Mouse (Mus musculus) forebrain, embryonic 15.5 days (tissue): ENCODE data around the gene Myrfl. TPM values are rescaled to one million over a fixed set of nuclear protein-coding genes. Genes with fewer than 3 reads are reported as not detected.
A peak's percentile ranks its signal among the peaks of the same experiment; 100 is the strongest.

Experiments
- ATAC-seq: fragments of 200-750 bp; cut with Nextera tagmentation; replicated peaks from 2 replicates; pipeline ENCODE4 v1.8.0; 2017; ENCODE audit warnings: mild to moderate bottlenecking, moderate TSS enrichment, moderate library complexity
- H3K27ac ChIP-seq: fragments of 300-500 bp; sonication (generic); replicated peaks from 2 replicates; pipeline ENCODE4 v1.5.1; 2015; ENCODE audit warnings: mild to moderate bottlenecking, inconsistent platforms
- H3K27me3 ChIP-seq: fragments of 300-500 bp; sonication (generic); 2 replicates; pipeline ENCODE4 v1.6.1; 2015; ENCODE audit warnings: inconsistent platforms
- H3K36me3 ChIP-seq: fragments of 300-500 bp; sonication (generic); 2 replicates; pipeline ENCODE4 v1.6.1; 2015; ENCODE audit warnings: mild to moderate bottlenecking, inconsistent platforms
- H3K4me1 ChIP-seq: fragments of 300-500 bp; sonication (generic); 2 replicates; pipeline ENCODE4 v1.6.1; 2015; ENCODE audit warnings: inconsistent platforms
- H3K4me2 ChIP-seq: fragments of 300-500 bp; sonication (generic); replicated peaks from 2 replicates; pipeline ENCODE4 v1.6.1; 2015; ENCODE audit warnings: mild to moderate bottlenecking, inconsistent platforms
- H3K4me3 ChIP-seq: fragments of 300-500 bp; sonication (generic); 2 replicates; pipeline ENCODE4 v1.5.1; 2015; ENCODE audit warnings: mild to moderate bottlenecking, inconsistent platforms
- H3K9ac ChIP-seq: fragments of 300-500 bp; sonication (generic); replicated peaks from 2 replicates; pipeline ENCODE4 v1.6.1; 2015; ENCODE audit warnings: mild to moderate bottlenecking, inconsistent platforms
- H3K9me3 ChIP-seq: fragments of 300-500 bp; sonication (generic); 2 replicates; pipeline ENCODE4 v1.6.1; 2016; ENCODE audit warnings: inconsistent platforms
- WGBS: fragments of 180-500 bp; shearing (Covaris S2); methylation state at CpG from one replicate; pipeline ENCODE4 v1.1.7; 2015; ENCODE audit warnings: mixed read lengths; 5-methylcytosine and 5-hydroxymethylcytosine counted together
- polyA plus RNA-seq: library from polyadenylated mRNA; unstranded; fragments of >200 nt; fragmentation: Nextera tagmentation; extraction: Ambion mirVana; gene quantifications from 2 replicates; pipeline ENCODE4 v1.2.1, GENCODE M21; 2015

The Myrfl gene
- polyA plus RNA-seq, 1 experiment from 2014 or later = 0.05 TPM

DNA sequence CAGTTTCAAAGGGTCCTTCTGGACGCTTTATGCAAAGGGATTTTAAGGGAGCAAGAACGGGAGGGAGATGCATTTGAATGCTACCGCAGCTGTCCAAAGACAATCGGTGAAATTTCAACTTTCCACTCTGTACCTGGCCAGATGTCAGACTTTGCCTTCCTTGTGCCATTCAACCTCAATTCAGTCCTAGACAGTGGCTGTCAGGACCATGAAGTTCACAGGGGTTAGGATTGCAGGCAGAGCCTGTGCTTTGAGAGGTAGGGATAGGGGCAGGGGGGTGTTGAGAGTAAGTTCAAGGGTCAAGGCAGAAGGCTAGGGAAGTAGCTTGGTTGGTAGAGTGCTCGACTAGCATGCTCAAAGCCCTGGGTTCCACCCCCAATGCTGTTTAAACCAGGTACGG is 25.9 kb downstream of the Myrfl start:
- Histone ChIP-seq H3K27ac (no peak overlapping the region; the same call in 1 of the 2 replicates), H3K36me3 (no peaks in the 10 kb centered on the region), H3K4me1 (no peaks in the 10 kb centered on the region; the same call in 1 of the 2 replicates), H3K9ac (no peak overlapping the region), H3K9me3 (no peaks in the 10 kb centered on the region), H3K27me3 (no peaks in the 10 kb centered on the region), H3K4me2 (no peak overlapping the region), H3K4me3 (no peak overlapping the region)
- 81% methylated on average over 6 of the region's 6 CpGs for WGBS
- peak; percentile 41; the same call in 1 of the 2 replicates for ATAC-seq

DNA sequence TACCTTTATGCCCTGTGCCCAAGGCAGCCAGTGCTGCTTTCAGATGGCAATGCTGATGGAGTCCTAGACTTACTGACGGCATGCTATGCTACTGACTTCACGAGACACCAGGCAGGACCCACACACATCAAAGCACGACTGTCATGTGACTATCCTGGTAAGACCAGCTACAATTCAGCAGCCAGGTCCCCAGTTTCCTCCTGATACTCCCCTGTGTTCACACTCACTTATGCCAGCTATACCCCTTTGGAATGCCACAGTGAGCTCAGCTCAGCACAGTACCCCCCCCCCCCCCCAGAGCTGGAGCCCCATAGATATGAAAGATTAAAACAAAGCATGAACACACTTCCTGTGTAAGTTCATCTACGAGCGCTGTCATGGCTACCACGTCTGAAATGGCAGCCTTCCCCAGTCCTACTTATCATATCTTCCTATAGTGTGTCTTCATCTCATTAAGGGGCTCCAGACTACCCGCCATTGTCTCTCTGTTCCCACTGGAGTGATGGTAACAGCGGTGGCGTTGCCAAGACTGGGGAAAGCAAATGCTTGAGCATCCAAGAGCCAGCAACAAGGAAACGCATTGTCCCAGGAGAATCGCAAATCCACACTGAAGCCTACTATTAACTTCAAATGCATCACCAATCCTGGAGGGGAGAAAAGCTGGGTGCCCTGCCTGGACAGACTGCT is 43.4 kb downstream of the Myrfl start:
- no peaks in the 10 kb centered on the region for H3K4me1 ChIP-seq
- no peak overlapping the region for H3K4me3 ChIP-seq
- no peak overlapping the region for H3K4me2 ChIP-seq
- H3K9ac ChIP-seq = no peak overlapping the region
- WGBS = 81% methylated on average over 11 of the region's 11 CpGs
- ATAC-seq = no peak
- H3K36me3 ChIP-seq = no peaks in the 10 kb centered on the region
- no peaks in the 10 kb centered on the region for H3K27me3 ChIP-seq
- no peak overlapping the region for H3K27ac ChIP-seq
- no peaks in the 10 kb centered on the region for H3K9me3 ChIP-seq

DNA sequence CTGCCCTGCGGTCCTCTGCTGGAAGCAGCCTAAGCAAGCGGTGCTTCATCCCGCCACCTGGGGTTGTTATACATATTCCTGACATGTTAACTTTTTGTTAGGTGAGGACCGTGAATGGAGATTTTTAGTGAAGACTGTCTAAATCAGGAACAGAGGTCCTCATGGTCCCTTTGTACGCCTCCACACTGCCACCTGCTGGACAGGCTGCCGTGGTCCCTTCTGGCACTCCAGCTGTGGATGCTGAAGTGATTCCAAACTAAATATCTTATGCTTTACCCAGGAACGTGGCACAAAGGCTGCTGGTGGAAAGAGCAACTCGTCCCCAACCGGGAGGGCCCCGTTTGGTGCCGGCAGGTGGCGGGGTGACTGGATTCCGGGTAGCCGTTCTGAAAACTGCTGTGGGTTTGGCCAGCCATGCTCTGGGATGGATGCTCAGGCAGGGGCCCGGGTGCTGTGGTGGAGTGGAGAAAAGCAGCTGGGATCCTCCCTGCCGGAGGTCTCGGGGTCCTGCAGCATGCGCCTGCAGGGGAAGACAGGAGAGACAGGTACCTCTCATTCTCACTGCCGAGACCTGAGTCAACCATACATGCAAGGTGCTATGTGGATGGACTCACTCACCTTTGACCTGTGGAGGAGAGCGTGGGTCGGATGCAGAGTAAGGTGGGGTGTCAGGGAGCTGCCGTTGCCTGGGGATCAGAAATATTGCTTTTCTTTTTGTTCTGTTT is 47.8 kb downstream of the Myrfl start:
- Histone ChIP-seq H3K27me3 (no peaks in the 10 kb centered on the region), H3K4me3 (0 out of 2 replicates have a peak overlapping the region, but pooled peaks have one; percentile 3), H3K9ac (no peak overlapping the region), H3K4me2 (peak overlapping the region; percentile 30), H3K4me1 (no peaks in the 10 kb centered on the region), H3K9me3 (no peaks in the 10 kb centered on the region), H3K36me3 (no peaks in the 10 kb centered on the region), H3K27ac (no peak overlapping the region)
- WGBS = 20% methylated on average over 22 of the region's 22 CpGs
- ATAC-seq = peak; percentile 78

DNA sequence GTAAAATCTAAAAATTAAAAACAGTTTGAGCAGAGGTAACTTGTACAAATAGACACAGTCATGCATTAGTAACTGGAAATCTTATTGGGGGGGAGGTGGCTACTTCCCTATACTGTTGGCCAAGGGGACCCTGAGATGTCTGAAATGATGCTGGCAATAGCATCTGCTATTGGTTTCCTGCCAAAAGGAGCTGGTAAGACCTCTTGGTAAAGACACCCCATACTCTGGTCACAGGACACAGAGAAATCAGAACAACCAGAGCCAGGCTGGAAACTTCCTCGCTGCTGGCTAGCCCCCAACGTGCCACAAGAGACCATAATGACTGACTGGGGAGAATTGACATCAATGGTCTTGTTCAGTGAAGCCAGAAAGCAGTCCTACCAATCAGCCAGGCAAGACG is 55.2 kb downstream of the Myrfl start:
- WGBS = 81% methylated on average over 3 of the region's 3 CpGs
- Histone ChIP-seq H3K4me1 (no peaks in the 10 kb centered on the region), H3K27ac (no peak overlapping the region)

DNA sequence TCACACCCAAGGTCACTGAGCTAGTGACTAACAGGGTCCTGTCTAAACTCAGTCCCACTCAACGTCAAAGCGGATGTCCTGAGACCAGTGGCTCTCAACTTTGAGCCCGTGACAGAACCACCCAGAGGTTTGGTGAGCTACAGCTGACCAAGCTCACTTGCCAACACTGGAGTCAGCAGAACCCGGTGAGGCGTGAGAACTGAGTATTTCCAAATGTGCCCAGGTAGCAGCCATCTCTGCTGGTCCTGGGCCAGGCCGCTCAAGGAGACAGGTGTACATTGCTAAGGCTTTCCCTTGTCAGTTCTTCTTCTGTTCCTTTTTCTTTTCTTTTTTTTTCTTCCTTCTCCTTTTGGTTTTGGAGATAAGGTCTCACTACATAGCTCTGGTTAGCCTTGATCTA is 66.0 kb downstream of the Myrfl start:
- no peaks in the 10 kb centered on the region for H3K4me1 ChIP-seq
- H3K36me3 ChIP-seq = no peaks in the 10 kb centered on the region
- ATAC-seq = no peak
- no peaks in the 10 kb centered on the region for H3K27me3 ChIP-seq
- H3K4me3 ChIP-seq = no peak overlapping the region
- no peak overlapping the region for H3K27ac ChIP-seq
- H3K4me2 ChIP-seq = no peak overlapping the region
- 95% methylated on average over 6 of the region's 6 CpGs for WGBS
- H3K9ac ChIP-seq = no peak overlapping the region
- H3K9me3 ChIP-seq = no peaks in the 10 kb centered on the region

More for the DNA sequence above, 55.2 kb downstream of the Myrfl start:
- no peak for ATAC-seq
- no peak overlapping the region for H3K4me2 ChIP-seq
- H3K9me3 ChIP-seq = no peaks in the 10 kb centered on the region
- H3K9ac ChIP-seq = no peak overlapping the region
- H3K27me3 ChIP-seq = no peaks in the 10 kb centered on the region
- no peak overlapping the region for H3K4me3 ChIP-seq
- H3K36me3 ChIP-seq = no peaks in the 10 kb centered on the region

DNA sequence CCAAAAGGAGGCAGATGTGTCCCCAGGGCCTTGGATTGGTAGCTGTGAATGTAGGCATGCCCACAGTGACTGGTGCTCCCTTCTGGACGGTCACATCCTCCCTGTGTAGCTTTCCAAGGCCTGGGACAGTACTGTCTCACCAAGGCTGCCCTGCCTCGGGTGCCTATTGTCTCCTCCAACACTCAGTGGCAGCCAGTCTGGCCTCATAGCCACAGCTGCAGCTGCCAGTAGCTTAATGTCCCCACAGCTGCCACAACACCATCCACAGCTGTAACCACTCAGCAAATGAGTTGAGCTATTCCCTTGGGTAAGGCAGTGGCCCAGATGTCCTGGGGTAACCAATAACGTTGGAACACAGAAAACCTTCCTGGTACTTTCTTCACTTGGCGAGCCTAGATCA is 68.6 kb downstream of the Myrfl start:
- H3K27ac ChIP-seq = no peak overlapping the region
- no peak for ATAC-seq
- H3K4me2 ChIP-seq = no peak overlapping the region
- H3K9ac ChIP-seq = no peak overlapping the region
- no peak overlapping the region for H3K4me3 ChIP-seq
- H3K27me3 ChIP-seq = no peaks in the 10 kb centered on the region
- 68% methylated on average over 4 of the region's 4 CpGs for WGBS
- H3K4me1 ChIP-seq = no peaks in the 10 kb centered on the region
- H3K36me3 ChIP-seq = no peaks in the 10 kb centered on the region
- no peaks in the 10 kb centered on the region for H3K9me3 ChIP-seq

DNA sequence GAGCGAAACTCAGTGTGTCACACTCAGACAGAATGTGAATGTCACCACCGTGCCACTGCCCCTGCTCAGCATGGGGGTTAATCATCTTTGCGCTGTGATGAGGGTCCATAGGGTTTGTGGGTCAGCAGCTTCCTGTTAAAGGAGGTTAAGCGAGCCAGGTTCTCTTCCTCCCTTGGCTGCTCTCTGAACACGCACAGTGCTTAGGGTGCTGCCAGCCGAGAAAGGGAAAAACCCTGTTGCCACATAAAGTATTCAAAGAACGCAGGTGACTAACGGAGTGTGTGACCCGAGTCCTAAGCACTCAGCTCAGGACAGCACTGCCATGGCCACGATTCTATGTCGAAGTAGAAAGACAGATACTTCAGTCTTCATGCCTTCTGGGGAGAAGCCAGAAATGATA is 69.4 kb downstream of the Myrfl start:
- no peak overlapping the region for H3K9ac ChIP-seq
- no peaks in the 10 kb centered on the region for H3K36me3 ChIP-seq
- ATAC-seq = no peak
- no peaks in the 10 kb centered on the region for H3K27me3 ChIP-seq
- H3K27ac ChIP-seq = no peak overlapping the region
- H3K9me3 ChIP-seq = no peaks in the 10 kb centered on the region
- no peak overlapping the region for H3K4me3 ChIP-seq
- H3K4me2 ChIP-seq = no peak overlapping the region
- no peaks in the 10 kb centered on the region for H3K4me1 ChIP-seq
- 90% methylated on average over 11 of the region's 11 CpGs for WGBS

DNA sequence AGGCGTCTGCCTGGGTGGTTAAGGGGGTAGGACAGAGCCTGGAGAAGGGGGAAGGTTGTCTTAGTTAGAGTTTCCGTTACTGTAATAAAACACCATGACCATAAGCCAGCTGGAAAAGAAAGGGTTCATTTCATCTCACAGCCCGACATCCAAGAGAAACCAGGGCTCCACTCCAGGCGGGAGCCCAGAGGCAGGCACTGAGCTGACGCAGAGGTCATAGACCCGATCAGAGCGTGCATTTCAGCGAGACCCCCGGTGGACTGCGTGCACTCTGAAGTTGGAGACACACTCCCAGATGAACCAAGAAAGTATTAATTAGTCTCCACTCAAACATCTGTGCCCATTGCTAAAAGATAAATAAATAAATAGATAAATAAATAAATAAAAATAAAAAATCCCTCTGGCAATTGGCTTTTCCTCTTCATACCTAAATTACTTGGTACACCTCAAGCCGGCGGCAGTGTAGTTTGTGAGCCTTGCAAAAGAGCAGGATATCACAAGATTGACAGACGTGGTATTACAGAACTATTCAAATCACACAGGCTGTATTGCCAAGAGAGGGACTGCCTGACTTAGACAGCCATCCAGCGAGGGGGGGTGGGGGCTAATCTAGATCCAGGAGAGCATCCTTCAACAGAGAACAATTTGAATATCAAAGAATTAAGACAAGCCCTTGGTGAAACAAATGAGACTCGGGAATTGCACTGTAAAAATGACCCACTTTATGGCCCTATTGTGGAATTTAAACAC is 81.2 kb downstream of the Myrfl start:
- peaks cover 3% of the 10 kb centered on the region; the same call in 1 of the 2 replicates for H3K4me1 ChIP-seq
- H3K9ac ChIP-seq = no peak overlapping the region
- H3K4me2 ChIP-seq = no peak overlapping the region
- 60% methylated on average over 15 of the region's 15 CpGs for WGBS
- H3K27me3 ChIP-seq = no peaks in the 10 kb centered on the region
- H3K36me3 ChIP-seq = no peaks in the 10 kb centered on the region
- no peak for ATAC-seq
- no peak overlapping the region for H3K27ac ChIP-seq
- no peak overlapping the region for H3K4me3 ChIP-seq
- no peaks in the 10 kb centered on the region for H3K9me3 ChIP-seq

DNA sequence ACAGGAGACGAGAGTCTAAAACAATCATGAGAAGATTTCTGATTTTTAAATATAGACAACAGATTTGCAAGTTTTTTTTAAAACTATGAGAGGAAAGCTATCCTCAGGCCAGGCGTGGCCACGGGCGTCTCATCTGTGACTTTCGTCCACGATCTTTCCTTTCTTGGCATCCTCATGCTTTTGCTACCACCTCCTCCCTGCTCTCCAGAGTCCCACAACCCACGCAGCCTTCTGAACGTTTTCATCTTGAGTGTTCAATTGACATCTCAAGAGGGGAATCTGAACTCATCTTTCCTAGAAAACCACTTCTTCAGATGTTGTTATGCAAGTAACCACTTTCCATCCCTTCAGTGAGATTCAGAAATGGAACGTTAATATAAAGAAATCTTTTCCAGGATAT is 83.6 kb downstream of the Myrfl start:
- no peak for ATAC-seq
- Histone ChIP-seq H3K27ac (no peak overlapping the region), H3K4me3 (no peak overlapping the region), H3K36me3 (no peaks in the 10 kb centered on the region), H3K4me1 (peaks cover 3% of the 10 kb centered on the region; the same call in 1 of the 2 replicates), H3K9me3 (no peaks in the 10 kb centered on the region), H3K4me2 (no peak overlapping the region), H3K9ac (no peak overlapping the region), H3K27me3 (no peaks in the 10 kb centered on the region)
- WGBS = 90% methylated on average over 9 of the region's 9 CpGs

DNA sequence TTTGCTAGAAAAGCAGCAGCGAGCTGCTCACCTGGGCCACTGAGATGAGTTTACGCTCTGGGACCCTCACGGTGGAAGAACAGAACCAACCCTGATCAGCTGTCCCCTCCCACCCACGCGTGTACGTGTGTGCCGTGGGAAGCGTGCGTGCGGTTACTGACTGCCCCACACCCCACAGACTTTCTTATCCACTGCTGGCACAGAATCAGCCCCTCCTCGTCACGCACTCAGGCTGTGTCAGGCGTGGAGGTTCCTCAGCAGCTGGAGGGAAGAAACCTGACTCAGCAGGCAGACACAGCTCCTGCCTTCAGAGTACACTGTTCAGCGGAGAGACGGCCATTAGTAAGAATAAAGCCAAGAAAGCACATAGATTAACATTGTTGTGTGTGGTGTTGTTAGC is 86.0 kb downstream of the Myrfl start:
- Histone ChIP-seq H3K9me3 (no peaks in the 10 kb centered on the region), H3K27ac (no peak overlapping the region), H3K4me1 (peaks cover 3% of the 10 kb centered on the region; the same call in 1 of the 2 replicates), H3K4me3 (no peak overlapping the region), H3K36me3 (no peaks in the 10 kb centered on the region), H3K27me3 (no peaks in the 10 kb centered on the region), H3K4me2 (no peak overlapping the region), H3K9ac (no peak overlapping the region)
- 80% methylated on average over 15 of the region's 15 CpGs for WGBS
- no peak for ATAC-seq

DNA sequence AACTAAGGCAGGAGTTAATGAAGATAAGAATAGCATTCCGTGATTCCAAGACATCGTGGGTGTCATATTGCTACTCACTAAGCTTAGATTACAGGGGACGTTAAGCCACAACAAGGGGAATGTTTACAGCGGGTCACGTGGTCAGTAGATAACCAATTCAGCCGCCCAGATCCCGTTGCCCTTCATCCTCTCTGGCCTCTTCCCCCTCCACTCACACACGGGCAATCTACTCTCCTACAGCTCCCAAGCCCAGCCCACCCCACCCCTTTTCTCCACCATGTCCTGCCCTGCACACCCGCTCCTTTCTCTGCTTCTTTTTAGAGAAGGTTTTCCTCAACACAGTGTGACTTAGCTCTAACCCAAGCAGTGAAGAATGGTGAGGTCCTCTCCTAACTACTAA is 87.3 kb downstream of the Myrfl start:
- no peak overlapping the region for H3K4me3 ChIP-seq
- no peak overlapping the region for H3K27ac ChIP-seq
- no peak for ATAC-seq
- H3K9ac ChIP-seq = no peak overlapping the region
- no peaks in the 10 kb centered on the region for H3K27me3 ChIP-seq
- H3K4me2 ChIP-seq = no peak overlapping the region
- WGBS = 83% methylated on average over 9 of the region's 9 CpGs
- H3K36me3 ChIP-seq = no peaks in the 10 kb centered on the region
- no peaks in the 10 kb centered on the region for H3K4me1 ChIP-seq
- no peaks in the 10 kb centered on the region for H3K9me3 ChIP-seq
